In the genomic region with DNA sequence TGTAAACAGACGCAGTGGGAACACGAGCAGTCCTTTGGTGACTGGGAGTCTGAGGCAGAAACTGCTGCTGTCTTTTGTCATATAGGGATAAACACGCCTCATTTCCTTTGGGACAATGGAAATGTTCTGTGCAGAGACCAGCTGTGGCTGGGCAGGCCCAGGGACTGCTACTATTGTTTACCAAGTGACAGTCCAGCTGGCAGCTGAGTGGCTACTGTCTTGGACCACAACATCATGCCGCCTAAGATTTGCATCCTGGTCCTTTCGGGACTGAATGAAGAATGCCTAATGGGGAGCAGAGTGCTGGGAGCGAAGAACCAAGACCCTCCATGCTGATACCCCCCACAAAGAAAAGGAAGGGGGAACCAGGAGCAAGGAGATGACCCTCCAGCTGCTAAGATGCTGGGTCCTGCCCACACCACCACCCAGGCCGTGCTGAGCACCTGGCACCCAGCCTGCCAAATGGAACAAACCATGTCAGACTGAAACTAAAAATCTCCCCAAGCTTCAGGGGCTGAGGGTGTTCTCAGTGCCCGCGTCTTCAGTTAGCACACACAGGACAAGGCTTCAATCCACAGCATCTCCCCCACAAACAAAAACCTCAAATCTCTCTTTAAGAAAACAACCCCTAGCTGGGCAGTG, we compare ENCODE assay signal across 9 mouse cellular contexts. TPM values are rescaled to one million over a fixed set of nuclear protein-coding genes. Genes with fewer than 3 reads are reported as not detected.
DNase-seq lines count a peak whose midpoint lies in the region; ATAC-seq and TF ChIP-seq lines count a peak whose summit lies in the region.
"Had no signal": no experiment of that assay in that cellular context is flagged by ENCODE, and none has a peak within 500 bp of the region (broad histone marks: within the 10 kb centered on the region; RNA-seq: fewer than 3 reads in every experiment).

No protein-coding gene starts in this region.

- no peaks in the 10 kb centered on the region for H3K36me3 ChIP-seq in lung, embryonic 14.5 days (ENCODE audit: insufficient read depth)
- no peaks in the 10 kb centered on the region for H3K36me3 ChIP-seq in embryonic facial prominence, embryonic 12.5 days
- H3K36me3 ChIP-seq in hindbrain, postnatal 0 days (ENCODE audit: insufficient read depth, low read length), result no peaks in the 10 kb centered on the region
- no peaks in the 10 kb centered on the region for H3K36me3 ChIP-seq in neural tube, embryonic 14.5 days (ENCODE audit: control insufficient read depth, insufficient read depth, low read length)
- H3K36me3 ChIP-seq: heart, embryonic 10.5 days had no signal

- H3K27me3 ChIP-seq in lung, embryonic 14.5 days (ENCODE audit: insufficient read depth, low read length), result peaks cover 15% of the 10 kb centered on the region
- H3K27me3 ChIP-seq in embryonic facial prominence, embryonic 12.5 days, result peaks cover 15% of the 10 kb centered on the region
- no peaks in the 10 kb centered on the region for H3K27me3 ChIP-seq in hindbrain, postnatal 0 days (ENCODE audit: insufficient read depth, low read length)
- no peaks in the 10 kb centered on the region for H3K27me3 ChIP-seq in neural tube, embryonic 14.5 days (ENCODE audit: control insufficient read depth, insufficient read depth, low read length)

- H3K9me3 ChIP-seq in lung, embryonic 14.5 days (ENCODE audit: low read depth, low read length), result no peaks in the 10 kb centered on the region
- no peaks in the 10 kb centered on the region for H3K9me3 ChIP-seq in embryonic facial prominence, embryonic 12.5 days
- no peaks in the 10 kb centered on the region for H3K9me3 ChIP-seq in hindbrain, postnatal 0 days (ENCODE audit: low read length)
- no peaks in the 10 kb centered on the region for H3K9me3 ChIP-seq in neural tube, embryonic 14.5 days (ENCODE audit: control insufficient read depth, low read length)
- H3K9me3 ChIP-seq: heart, embryonic 10.5 days had no signal

- H3K4me2 ChIP-seq in lung, embryonic 14.5 days, result no peak overlapping the region
- no peak overlapping the region for H3K4me2 ChIP-seq in embryonic facial prominence, embryonic 12.5 days (replicated peaks)
- H3K4me2 ChIP-seq in hindbrain, postnatal 0 days (ENCODE audit: low read depth, low read length), result peak overlapping the region; percentile 22
- peak overlapping the region; percentile 28; the same call in 1 of the 2 replicates for H3K4me2 ChIP-seq in neural tube, embryonic 14.5 days (ENCODE audit: low read depth, low read length)

- H3K4me1 ChIP-seq in lung, embryonic 14.5 days (ENCODE audit: insufficient read depth), result 0 out of 2 replicates have a peak, but pooled peaks cover 7% of the 10 kb centered on the region
- H3K4me1 ChIP-seq in lung, adult 2 months (ENCODE audit: control insufficient read depth, insufficient read depth, low read length), result no peaks in the 10 kb centered on the region
- H3K4me1 ChIP-seq in embryonic facial prominence, embryonic 12.5 days, result peaks cover 42% of the 10 kb centered on the region
- H3K4me1 ChIP-seq in hindbrain, postnatal 0 days (ENCODE audit: insufficient read depth, low read length), result 0 out of 2 replicates have a peak, but pooled peaks cover 3% of the 10 kb centered on the region
- peaks cover 27% of the 10 kb centered on the region for H3K4me1 ChIP-seq in neural tube, embryonic 14.5 days (ENCODE audit: control insufficient read depth, insufficient read depth, low read length)

- peak; percentile 54; the same call in 1 of the 2 replicates for ATAC-seq in lung, embryonic 14.5 days (ENCODE audit: insufficient read depth)
- 0 out of 2 replicates have a peak, but pooled peaks have one; percentile 12 for ATAC-seq in embryonic facial prominence, embryonic 12.5 days (ENCODE audit: insufficient number of reproducible peaks, insufficient read depth, low FRiP score, low TSS enrichment)
- peak; percentile 27; the same call in 1 of the 2 replicates for ATAC-seq in hindbrain, postnatal 0 days
- ATAC-seq in neural tube, embryonic 14.5 days (ENCODE audit: low read depth), result peak; percentile 25; the same call in 1 of the 2 replicates

- intact Hi-C loops in gastrocnemius, postnatal 14 days (cut with DNase I; ENCODE audit: low total_unique reads), result no loop called here

- H3K4me3 ChIP-seq in lung, embryonic 14.5 days (ENCODE audit: low read depth, low read length), result no peak overlapping the region
- no peak overlapping the region for H3K4me3 ChIP-seq in lung, adult 2 months (replicated peaks; ENCODE audit: extremely low read depth, low read depth, low read length)
- H3K4me3 ChIP-seq in embryonic facial prominence, embryonic 12.5 days, result no peak overlapping the region
- H3K4me3 ChIP-seq in hindbrain, postnatal 0 days (ENCODE audit: low read length), result no peak overlapping the region
- H3K4me3 ChIP-seq in neural tube, embryonic 14.5 days (ENCODE audit: low read depth, low read length), result no peak overlapping the region
- H3K4me3 ChIP-seq: heart, embryonic 10.5 days had no signal

- no peak for TF ChIP-seq CTCF in lung, embryonic 14.5 days (IDR thresholded peaks at IDR 0.05; ENCODE audit: low read depth)
- no peak for TF ChIP-seq CTCF in lung, adult 2 months (IDR thresholded peaks at IDR 0.05; ENCODE audit: insufficient read depth, low read length)
- no peak for TF ChIP-seq CTCF in hindbrain, postnatal 0 days (IDR thresholded peaks at IDR 0.05; ENCODE audit: low read depth)

- H3K27ac ChIP-seq in lung, embryonic 14.5 days (ENCODE audit: low read depth), result no peak overlapping the region
- 0 out of 2 replicates have a peak overlapping the region, but pooled peaks have one; percentile 41 for H3K27ac ChIP-seq in embryonic facial prominence, embryonic 12.5 days
- H3K27ac ChIP-seq in hindbrain, postnatal 0 days, result peak overlapping the region; percentile 37; the same call in 1 of the 2 replicates
- H3K27ac ChIP-seq in neural tube, embryonic 14.5 days (ENCODE audit: low read depth, low read length), result peak overlapping the region; percentile 56
- H3K27ac ChIP-seq: heart, embryonic 10.5 days had no signal

- H3K9ac ChIP-seq in lung, embryonic 14.5 days, result no peak overlapping the region
- H3K9ac ChIP-seq in embryonic facial prominence, embryonic 12.5 days, result no peak overlapping the region
- 0 out of 2 replicates have a peak overlapping the region, but pooled peaks have one; percentile 17 for H3K9ac ChIP-seq in hindbrain, postnatal 0 days (replicated peaks; ENCODE audit: low read length)
- 0 out of 2 replicates have a peak overlapping the region, but pooled peaks have one; percentile 28 for H3K9ac ChIP-seq in neural tube, embryonic 14.5 days (replicated peaks; ENCODE audit: low read depth, low read length)

- DNase-seq in lung, embryonic 14.5 days, result peak; percentile 65
- DNase-seq in lung, adult 2 months, result no peak
- peak; percentile 38 for DNase-seq in hindbrain, postnatal 0 days (ENCODE audit: low spot score)
- no peak for DNase-seq in gastrocnemius, postnatal 14 days
- DNase-seq in heart, adult 18-20 months, result no peak
- DNase-seq in right cerebral cortex, postnatal 36 days (ENCODE audit: low spot score in 2 of 2), result no peak

- 56% methylated on average over 9 of the region's 9 CpGs for WGBS in lung, embryonic 14.5 days
- 46% methylated on average over 9 of the region's 9 CpGs for WGBS in lung, adult 2 months
- WGBS in embryonic facial prominence, embryonic 12.5 days, result 62% methylated on average over 9 of the region's 9 CpGs
- WGBS in hindbrain, postnatal 0 days, result 31% methylated on average over 9 of the region's 9 CpGs
- 22% methylated on average over 9 of the region's 9 CpGs for WGBS in neural tube, embryonic 14.5 days

- TF ChIP-seq POLR2A in lung, adult 2 months (IDR thresholded peaks at IDR 0.05; ENCODE audit: borderline replicate concordance, extremely low read depth, low read depth, low read length), result no peak

RNA-seq across cellular contexts. Expression of a gene that starts 5.4 kb away (rescaled TPM):
- polyA plus RNA-seq in lung, embryonic 14.5 days (2014; fragmentation: Nextera tagmentation; extraction: Ambion mirVana), result 10.7 and 14.3 TPM in 2 replicates
- polyA plus RNA-seq in lung, adult 2 months (2012; rRNA removed), result 30.6 and 32.1 TPM in 2 replicates
- 9.5 and 10.4 TPM in 2 replicates for polyA plus RNA-seq in embryonic facial prominence, embryonic 12.5 days (2016; fragmentation: Nextera tagmentation; extraction: Ambion mirVana)
- 27.0 and 29.1 TPM in 2 replicates for total RNA-seq in hindbrain, postnatal 0 days (2014; rRNA removed)
- polyA plus RNA-seq in hindbrain, postnatal 0 days (2015; fragmentation: Nextera tagmentation; extraction: Ambion mirVana), result 13.8 and 14.7 TPM in 2 replicates
- 33.4 and 33.8 TPM in 2 replicates for polyA plus RNA-seq in neural tube, embryonic 14.5 days (2014; fragmentation: Nextera tagmentation; extraction: Ambion mirVana)
- total RNA-seq in gastrocnemius, postnatal 14 days (2021), result 1 to 10 TPM; 7.6 to 9.2 TPM
- 1 to 10 TPM; 4.3 to 4.9 TPM for total RNA-seq in heart, adult 18-20 months (2021)

Comparison
In these comparisons a context has a peak if more than half of its experiments do, and no peak if none do; other contexts are left out.
1. DNase-seq: peak in lung, embryonic 14.5 days (single experiment) and hindbrain, postnatal 0 days (single experiment); none in lung, adult 2 months (single experiment), gastrocnemius, postnatal 14 days (single experiment), heart, adult 18-20 months (0 of 2) and right cerebral cortex, postnatal 36 days (0 of 2).
2. H3K4me2 ChIP-seq: peak in hindbrain, postnatal 0 days (single experiment) and neural tube, embryonic 14.5 days (single experiment); none in lung, embryonic 14.5 days (single experiment) and embryonic facial prominence, embryonic 12.5 days (single experiment).
3. H3K9ac ChIP-seq: peak in hindbrain, postnatal 0 days (single experiment) and neural tube, embryonic 14.5 days (single experiment); none in lung, embryonic 14.5 days (single experiment) and embryonic facial prominence, embryonic 12.5 days (single experiment).
4. Peak in every context shown above with its lines, with median percentiles within 50 percentile points of each other: ATAC-seq.